Mouse (Mus musculus) midbrain, embryonic 14.5 days (tissue): ENCODE measurements at regions not wholly inside any gene's neighbourhood (a gene's known extent, or its start where the extent isn't known, plus 50 kb on each side); places are given as distances from the start of the nearest gene placed in this dataset.

Experiments used
- ATAC-seq: fragments of 200-750 bp; cut with Nextera tagmentation; 2 replicates; pipeline ENCODE4 v1.8.0; 2017; ENCODE audit warnings: moderate number of reproducible peaks, moderate library complexity; ENCODE audit not compliant: low FRiP score, low TSS enrichment
- DNase-seq: peaks from one replicate; pipeline ENCODE4 v3.0.0-alpha.2; 2015
- H3K27ac ChIP-seq: fragments of 300-500 bp; sonication (generic); replicated peaks from 2 replicates; pipeline ENCODE4 v1.5.1; 2014; ENCODE audit warnings: mild to moderate bottlenecking, low read depth, low read length, moderate library complexity
- H3K27me3 ChIP-seq: fragments of 300-500 bp; sonication (generic); 2 replicates; pipeline ENCODE4 v1.6.1; 2014; ENCODE audit warnings: low read length, control low read depth, mixed read lengths; ENCODE audit not compliant: control insufficient read depth, insufficient read depth
- H3K36me3 ChIP-seq: fragments of 300-500 bp; sonication (generic); 2 replicates; pipeline ENCODE4 v1.6.1; 2014; ENCODE audit warnings: low read length, control low read depth; ENCODE audit not compliant: control insufficient read depth, insufficient read depth
- H3K4me1 ChIP-seq: fragments of 300-500 bp; sonication (generic); 2 replicates; pipeline ENCODE4 v1.6.1; 2014; ENCODE audit warnings: mild to moderate bottlenecking, antibody characterized with exemption, low read length, control low read depth; ENCODE audit not compliant: control insufficient read depth, insufficient read depth
- H3K4me2 ChIP-seq: fragments of 300-500 bp; sonication (generic); 2 replicates; pipeline ENCODE4 v1.6.1; 2014; ENCODE audit warnings: mild to moderate bottlenecking, low read length, moderate library complexity
- H3K4me3 ChIP-seq: fragments of 300-500 bp; sonication (generic); replicated peaks from 2 replicates; pipeline ENCODE4 v1.5.1; 2014; ENCODE audit warnings: low read depth, low read length
- H3K9ac ChIP-seq: fragments of 300-500 bp; sonication (generic); replicated peaks from 2 replicates; pipeline ENCODE4 v1.6.1; 2014; ENCODE audit warnings: mild to moderate bottlenecking, low read length, moderate library complexity
- H3K9me3 ChIP-seq: fragments of 300-500 bp; sonication (generic); 2 replicates; pipeline ENCODE4 v1.6.1; 2016; ENCODE audit warnings: low read length, control low read depth, mixed read lengths; ENCODE audit not compliant: control insufficient read depth
- WGBS: fragments of 180-500 bp; shearing (Covaris S2); extraction: QIAGEN DNeasy Blood & Tissue Kit; methylation state at CpG from one replicate; pipeline ENCODE4 v1.1.7; 2014; 5-methylcytosine and 5-hydroxymethylcytosine counted together

GRCm38 (mm10) chr5:37980692-37981091, 57.9 kb upstream of the Stx18 start:
- H3K4me2 ChIP-seq, result no peak overlapping the region
- DNase-seq (no peak), ATAC-seq (no peak)
- no peak overlapping the region for H3K4me3 ChIP-seq
- no peaks in the 10 kb centered on the region for H3K27me3 ChIP-seq
- WGBS, result 84% methylated on average over 3 of the region's 3 CpGs
- no peak overlapping the region for H3K27ac ChIP-seq
- H3K9me3 ChIP-seq, result no peaks in the 10 kb centered on the region
- no peak overlapping the region for H3K9ac ChIP-seq
- no peaks in the 10 kb centered on the region for H3K36me3 ChIP-seq
- H3K4me1 ChIP-seq, result no peaks in the 10 kb centered on the region

- Histone ChIP-seq H3K4me2 (no peak overlapping the region), H3K4me3 (no peak overlapping the region), H3K9me3 (no peaks in the 10 kb centered on the region), H3K4me1 (no peaks in the 10 kb centered on the region), H3K27me3 (no peaks in the 10 kb centered on the region), H3K36me3 (no peaks in the 10 kb centered on the region), H3K9ac (no peak overlapping the region), H3K27ac (no peak overlapping the region)
- WGBS, result 79% methylated on average over 4 of the region's 4 CpGs
- ATAC-seq (no peak), DNase-seq (no peak)
Observed at GRCm38 (mm10) chr5:37976943-37977434, 61.6 kb upstream of the Stx18 start.

- peaks cover 2% of the 10 kb centered on the region; the same call in 1 of the 2 replicates for H3K4me1 ChIP-seq
- no peak for ATAC-seq
- no peak overlapping the region for H3K4me2 ChIP-seq
- H3K36me3 ChIP-seq, result no peaks in the 10 kb centered on the region
- WGBS, result 82% methylated on average over 7 of the region's 7 CpGs
- H3K9me3 ChIP-seq, result no peaks in the 10 kb centered on the region
- H3K4me3 ChIP-seq, result no peak overlapping the region
- H3K27me3 ChIP-seq, result peaks cover 13% of the 10 kb centered on the region; the same call in 1 of the 2 replicates
- no peak overlapping the region for H3K27ac ChIP-seq
- H3K9ac ChIP-seq, result no peak overlapping the region
- no peak for DNase-seq
Observed at GRCm38 (mm10) chr5:37972980-37973545, 65.5 kb upstream of the Stx18 start.

GRCm38 (mm10) chr5:37971724-37972123, 66.8 kb upstream of the Stx18 start:
- peaks cover 13% of the 10 kb centered on the region; the same call in 1 of the 2 replicates for H3K27me3 ChIP-seq
- no peaks in the 10 kb centered on the region for H3K9me3 ChIP-seq
- no peak overlapping the region for H3K9ac ChIP-seq
- peaks cover 7% of the 10 kb centered on the region; the same call in 1 of the 2 replicates for H3K4me1 ChIP-seq
- WGBS, result 74% methylated on average over 11 of the region's 11 CpGs
- H3K4me3 ChIP-seq, result no peak overlapping the region
- no peak overlapping the region for H3K27ac ChIP-seq
- ATAC-seq (no peak), DNase-seq (no peak)
- H3K4me2 ChIP-seq, result no peak overlapping the region
- no peaks in the 10 kb centered on the region for H3K36me3 ChIP-seq

- Histone ChIP-seq H3K27me3 (peaks cover 18% of the 10 kb centered on the region; the same call in 1 of the 2 replicates), H3K4me2 (no peak overlapping the region), H3K9ac (no peak overlapping the region), H3K36me3 (no peaks in the 10 kb centered on the region), H3K4me3 (no peak overlapping the region), H3K4me1 (peaks cover 7% of the 10 kb centered on the region; the same call in 1 of the 2 replicates), H3K9me3 (no peaks in the 10 kb centered on the region), H3K27ac (no peak overlapping the region)
- ATAC-seq (no peak), DNase-seq (peak; percentile 47)
- 7% methylated on average over 10 of the region's 10 CpGs for WGBS
Observed at GRCm38 (mm10) chr5:37968596-37968995, 69.9 kb upstream of the Stx18 start.

- ATAC-seq (no peak), DNase-seq (no peak)
- Histone ChIP-seq H3K4me1 (peaks cover 7% of the 10 kb centered on the region; the same call in 1 of the 2 replicates), H3K9ac (no peak overlapping the region), H3K27ac (no peak overlapping the region), H3K27me3 (peaks cover 18% of the 10 kb centered on the region; the same call in 1 of the 2 replicates), H3K4me3 (no peak overlapping the region), H3K36me3 (no peaks in the 10 kb centered on the region), H3K9me3 (no peaks in the 10 kb centered on the region), H3K4me2 (no peak overlapping the region)
- WGBS, result 8% methylated on average over 14 of the region's 14 CpGs
Observed at GRCm38 (mm10) chr5:37967914-37968375, 70.6 kb upstream of the Stx18 start.

- Histone ChIP-seq H3K27ac (no peak overlapping the region), H3K4me2 (no peak overlapping the region), H3K9ac (no peak overlapping the region), H3K4me1 (peaks cover 7% of the 10 kb centered on the region; the same call in 1 of the 2 replicates), H3K4me3 (no peak overlapping the region), H3K9me3 (no peaks in the 10 kb centered on the region), H3K27me3 (peaks cover 18% of the 10 kb centered on the region; the same call in 1 of the 2 replicates), H3K36me3 (no peaks in the 10 kb centered on the region)
- no peak for ATAC-seq
- DNase-seq, result peak; percentile 49
- WGBS, result 7% methylated on average over 23 of the region's 23 CpGs
Observed at GRCm38 (mm10) chr5:37967106-37967913, 71.2 kb upstream of the Stx18 start.

GRCm38 (mm10) chr5:37963688-37964087, 74.9 kb upstream of the Stx18 start:
- Histone ChIP-seq H3K36me3 (no peaks in the 10 kb centered on the region), H3K9ac (no peak overlapping the region), H3K4me2 (no peak overlapping the region), H3K27me3 (peaks cover 10% of the 10 kb centered on the region; the same call in 1 of the 2 replicates), H3K9me3 (no peaks in the 10 kb centered on the region), H3K4me3 (no peak overlapping the region), H3K27ac (no peak overlapping the region), H3K4me1 (peaks cover 7% of the 10 kb centered on the region; the same call in 1 of the 2 replicates)
- no peak for ATAC-seq
- WGBS, result 63% methylated on average over 8 of the region's 8 CpGs
- no peak for DNase-seq
